Mouse (Mus musculus): ENCODE results near the gene Numb.

- TF ChIP-seq CTCF (IDR thresholded peaks at IDR 0.05; ENCODE audit: borderline replicate concordance, extremely low read depth, insufficient read depth, insufficient read length) = no peak
- TF ChIP-seq POLR2A (IDR thresholded peaks at IDR 0.05; ENCODE audit: borderline replicate concordance, extremely low read depth, insufficient read depth, insufficient read length, poor library complexity, severe bottlenecking) = no peak
Observed at GRCm38 (mm10) chr12:83860688-83861087, 61.0 kb downstream of the Numb start.
